Mouse (Mus musculus): Measurements from ENCODE around the gene Rab2b.

Gene Rab2b

GRCm38 (mm10) chr14:52277210-52277609, 2.1 kb downstream of the Rab2b start:
- DNase-seq: no peak

GRCm38 (mm10) chr14:52272781-52273180, 6.6 kb downstream of the Rab2b start:
- DNase-seq: no peak

- DNase-seq: peak; percentile 96 to 97
These were observed 21.7 kb downstream of the Rab2b start, which contains the start of gene Chd8 for GRCm38 (mm10) chr14:52257484-52258213. Gene Chd8, minus strand, starts transcription at chr14:52257780.

GRCm38 (mm10) chr14:52256311-52257175, 22.8 kb downstream of the Rab2b start:
- DNase-seq: peak in 1 of 2 experiments; percentile 16

GRCm38 (mm10) chr14:52246129-52246528, 33.2 kb downstream of the Rab2b start:
- no peak for DNase-seq

GRCm38 (mm10) chr14:52244690-52245042, 34.7 kb downstream of the Rab2b start:
- DNase-seq: no peak

- DNase-seq: peak; percentile 97 to 99
These were observed 35.2 kb downstream of the Rab2b start for GRCm38 (mm10) chr14:52244041-52244689.

GRCm38 (mm10) chr14:52236216-52236615, 43.1 kb downstream of the Rab2b start:
- no peak for DNase-seq

GRCm38 (mm10) chr14:52235165-52235564, 44.2 kb downstream of the Rab2b start:
- no peak for DNase-seq

- no peak for DNase-seq
These were observed 47.1 kb downstream of the Rab2b start for GRCm38 (mm10) chr14:52232249-52232648.

GRCm38 (mm10) chr14:52225972-52226371, 53.4 kb downstream of the Rab2b start:
- no peak for DNase-seq

GRCm38 (mm10) chr14:52217261-52217660, 62.1 kb downstream of the Rab2b start:
- DNase-seq: no peak

Data from spleen, adult 18-20 months (tissue).